Mouse (Mus musculus) small intestine, adult 2 months (tissue): Measurements from ENCODE around the gene Wnt10a.

ENCODE experiments used
- CTCF ChIP-seq: fragments of 200-500 bp; IDR thresholded peaks from 2 replicates; pipeline ENCODE4 v1.5.1; 2012; ENCODE audit warnings: low read depth, mild to moderate bottlenecking, control low read depth, inconsistent platforms, low read length, moderate library complexity, mixed read lengths; ENCODE audit not compliant: insufficient replicate concordance, insufficient read length; ENCODE audit errors: extremely low read depth
- POLR2A ChIP-seq: fragments of 200-500 bp; IDR thresholded peaks from 2 replicates; pipeline ENCODE4 v1.6.1; 2012; ENCODE audit warnings: low read depth, mild to moderate bottlenecking, control low read depth, inconsistent platforms, low read length, moderate library complexity

- TF ChIP-seq CTCF, result no peak
- no peak for TF ChIP-seq POLR2A
Observed at GRCm38 (mm10) chr1:74747335-74747734, 44.0 kb upstream of the Wnt10a start.
